Mouse (Mus musculus): Measurements from ENCODE around the gene Lrfn4.
"Not testable (repeated sequence)": the region's sequence is repeated elsewhere in the genome, so short reads cannot be mapped to it uniquely, and the experiment has no call there.

Lrfn4 gene

DNA sequence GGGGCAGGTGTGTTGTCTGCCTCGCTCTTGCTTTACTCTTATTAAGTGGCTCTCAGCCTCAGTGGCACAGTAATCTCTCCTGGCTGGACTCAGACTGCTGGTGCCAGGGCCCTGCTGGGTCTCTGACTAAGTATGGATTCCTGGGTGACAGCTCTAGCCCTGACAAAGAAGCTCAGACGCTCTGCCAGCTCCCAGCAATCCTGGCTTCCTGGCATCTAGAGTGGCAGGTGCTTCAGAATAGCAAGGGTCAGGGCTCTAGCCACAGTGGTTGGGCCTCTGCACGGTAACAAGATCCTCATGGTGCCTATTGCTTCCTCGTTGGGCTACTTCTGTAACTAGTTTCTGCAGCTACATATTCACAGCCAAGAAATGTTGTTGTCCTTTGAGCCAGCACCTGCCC lies 5.4 kb downstream of the Lrfn4 start:
- no peak for DNase-seq

DNA sequence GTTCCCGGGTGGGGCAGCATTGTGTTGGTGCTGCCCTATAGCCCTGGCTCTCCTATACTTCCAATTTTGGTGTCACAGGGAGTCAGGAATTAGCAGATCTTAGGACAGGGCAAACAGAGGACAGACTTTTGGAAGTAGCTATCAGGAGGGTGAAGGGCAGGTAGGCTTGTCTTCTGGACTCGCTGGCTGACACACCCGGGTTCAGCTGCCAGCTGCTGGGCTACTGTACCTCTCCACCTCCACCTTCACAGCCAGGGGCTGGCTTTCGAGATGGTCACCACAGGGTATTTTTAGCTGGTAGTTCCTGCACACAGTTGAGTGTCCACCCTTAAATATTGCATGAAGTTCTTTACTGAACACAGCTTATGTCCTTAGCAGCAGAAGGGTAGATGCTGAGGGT lies 7.0 kb downstream of the Lrfn4 start:
- no peak for DNase-seq

DNA sequence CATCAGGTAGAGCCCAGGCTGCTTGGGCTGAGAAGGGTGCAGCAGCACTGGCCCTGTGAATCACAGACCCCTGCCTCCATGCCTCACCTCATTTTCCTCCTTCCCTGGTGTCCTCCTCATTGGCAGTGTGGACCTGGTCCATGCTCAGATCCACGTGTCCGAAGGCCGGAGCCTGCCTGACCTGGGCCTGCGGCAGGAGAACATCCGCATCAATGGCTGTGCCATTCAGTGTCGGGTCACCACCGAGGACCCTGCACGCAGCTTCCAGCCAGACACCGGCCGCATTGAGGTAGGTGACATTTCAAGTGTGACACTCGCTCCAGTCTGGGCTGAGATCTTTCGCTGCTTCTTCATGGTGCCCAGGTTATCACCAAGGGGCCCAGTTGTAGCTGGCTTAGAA lies 8.1 kb downstream of the Lrfn4 start:
- DNase-seq, result no peak

DNA sequence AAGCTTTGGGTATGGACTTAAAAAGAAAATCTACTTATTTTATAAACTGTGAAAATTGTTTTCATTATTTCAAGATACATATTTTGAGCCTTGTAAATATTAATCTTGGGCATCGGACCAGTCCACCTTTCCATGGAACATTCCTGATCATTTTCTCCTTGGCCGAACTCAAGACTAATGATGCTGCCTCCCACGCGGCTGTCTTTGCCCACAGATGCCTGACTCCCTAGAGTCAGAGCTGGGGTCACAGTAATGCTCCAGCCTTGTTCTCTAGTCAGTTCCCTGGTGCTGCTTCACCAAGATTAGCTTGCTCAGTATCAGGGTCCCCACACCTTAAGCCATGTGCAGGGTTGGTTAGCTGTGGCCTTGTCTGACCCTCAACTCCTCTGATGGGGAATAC lies 9.8 kb downstream of the Lrfn4 start:
- no peak for DNase-seq

DNA sequence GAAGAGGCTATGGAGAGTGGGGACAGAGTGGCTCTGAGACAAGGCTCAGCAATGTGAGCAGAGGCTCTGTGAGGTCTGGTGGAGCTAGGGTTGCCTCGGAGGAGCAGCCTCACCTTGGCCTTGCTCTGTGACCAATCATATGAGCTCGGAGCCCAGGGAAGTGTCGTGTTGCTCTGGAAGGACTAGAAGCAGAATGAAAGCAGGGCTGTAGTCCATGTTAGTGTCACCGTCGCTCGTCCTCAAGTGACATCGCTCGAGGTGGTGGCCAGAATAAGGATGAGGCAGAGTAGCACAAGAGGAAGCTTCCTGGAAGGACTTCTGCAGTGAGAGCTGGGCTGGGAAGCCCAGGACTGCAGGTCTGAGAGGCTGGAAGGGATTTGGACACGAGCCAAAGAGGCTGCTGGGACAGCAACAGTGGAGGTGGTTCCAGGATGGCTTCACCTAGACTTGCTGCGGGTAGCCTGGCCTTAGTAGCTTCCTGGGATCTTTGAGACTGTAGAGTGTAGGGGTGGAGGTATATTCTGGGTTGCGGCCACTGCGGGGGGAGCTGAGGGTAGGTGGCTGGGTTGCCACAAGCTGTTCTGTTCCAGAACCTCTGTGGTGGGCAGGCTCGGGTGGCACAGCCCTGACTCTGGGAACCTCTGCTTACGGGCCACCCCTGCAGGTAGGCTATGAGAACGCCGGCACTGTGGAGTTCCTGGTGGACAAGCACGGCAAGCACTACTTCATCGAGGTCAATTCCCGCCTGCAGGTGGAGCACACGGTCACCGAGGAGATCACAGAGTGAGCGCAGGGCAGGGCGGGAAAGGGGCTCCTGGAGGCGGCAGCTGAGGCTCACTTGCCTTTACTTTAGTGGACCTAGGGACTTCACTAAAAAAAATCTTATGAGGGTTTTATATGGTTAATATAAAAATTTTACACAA lies 11.4 kb downstream of the Lrfn4 start:
- DNase-seq, result peak; percentile 48 to 52

DNA sequence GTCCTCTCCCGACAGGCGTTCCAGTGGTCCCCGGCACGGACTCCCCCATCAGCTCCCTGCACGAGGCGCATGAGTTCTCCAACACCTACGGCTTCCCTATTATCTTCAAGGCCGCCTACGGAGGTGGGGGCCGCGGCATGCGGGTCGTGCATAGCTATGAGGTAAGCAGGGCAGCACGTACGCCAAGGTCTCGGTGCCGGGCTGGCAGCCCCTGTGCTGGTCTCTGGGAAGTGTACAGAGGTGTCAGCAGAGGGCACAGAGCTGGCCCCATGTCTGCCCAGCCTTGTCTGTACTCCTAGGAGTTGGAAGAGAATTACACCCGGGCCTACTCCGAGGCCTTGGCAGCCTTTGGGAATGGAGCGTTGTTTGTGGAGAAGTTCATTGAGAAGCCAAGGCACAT lies 13.0 kb downstream of the Lrfn4 start:
- DNase-seq, result no peak

DNA sequence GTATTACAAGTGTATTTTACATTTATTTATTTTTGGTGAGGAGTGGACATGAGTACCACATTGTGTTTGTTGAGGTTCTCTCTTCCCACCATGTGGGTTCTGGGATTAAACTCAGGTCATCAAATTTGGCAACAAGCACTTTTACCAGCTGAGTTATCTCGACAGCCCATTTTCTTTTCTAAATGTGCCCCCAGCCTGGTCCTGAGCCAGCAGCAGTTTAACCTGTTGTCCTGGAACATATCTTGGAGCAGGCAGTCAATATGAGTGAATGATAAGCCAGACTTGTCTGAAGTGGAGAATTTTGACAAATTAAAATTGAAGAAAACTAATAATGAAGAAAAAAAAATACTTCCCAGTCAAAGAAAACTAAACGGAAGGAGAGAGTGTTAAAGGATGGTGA lies 19.4 kb downstream of the Lrfn4 start:
- DNase-seq, result no peak

DNA sequence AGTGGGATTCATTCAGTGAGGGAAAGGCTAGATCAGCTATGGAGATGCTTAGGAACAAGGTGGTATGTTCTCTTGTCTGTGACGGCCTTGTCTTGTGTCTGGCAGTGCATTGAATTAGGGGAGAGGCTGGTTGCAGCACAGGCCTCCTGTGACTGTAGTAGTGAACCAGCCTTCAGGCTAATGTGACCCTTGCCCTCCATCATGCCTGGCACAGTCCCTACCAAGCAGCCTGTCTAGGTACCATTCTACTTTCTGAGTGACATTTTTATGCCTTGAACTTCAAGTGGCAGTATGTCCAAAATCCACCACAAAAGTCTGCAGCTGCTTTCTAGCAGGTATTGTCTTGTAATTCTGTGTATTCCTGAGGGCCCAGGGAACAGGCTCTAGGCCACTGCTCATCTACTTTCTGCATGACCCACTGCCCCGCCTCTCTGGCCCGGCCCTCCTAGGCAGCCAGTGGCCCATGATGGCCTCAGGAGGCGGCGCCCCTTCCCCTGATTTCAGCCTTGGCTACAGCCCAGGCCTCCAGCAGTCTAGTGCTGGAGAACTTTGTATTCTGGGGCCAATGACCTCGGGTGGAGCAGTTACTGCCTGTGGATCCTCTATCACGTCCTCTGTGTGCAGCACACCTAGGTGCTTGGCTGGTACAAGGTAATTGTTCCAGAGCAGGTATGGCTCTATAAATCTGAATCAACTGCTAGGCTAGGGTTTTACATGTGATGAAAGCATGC lies 21.5 kb downstream of the Lrfn4 start:
- no peak for DNase-seq

DNA sequence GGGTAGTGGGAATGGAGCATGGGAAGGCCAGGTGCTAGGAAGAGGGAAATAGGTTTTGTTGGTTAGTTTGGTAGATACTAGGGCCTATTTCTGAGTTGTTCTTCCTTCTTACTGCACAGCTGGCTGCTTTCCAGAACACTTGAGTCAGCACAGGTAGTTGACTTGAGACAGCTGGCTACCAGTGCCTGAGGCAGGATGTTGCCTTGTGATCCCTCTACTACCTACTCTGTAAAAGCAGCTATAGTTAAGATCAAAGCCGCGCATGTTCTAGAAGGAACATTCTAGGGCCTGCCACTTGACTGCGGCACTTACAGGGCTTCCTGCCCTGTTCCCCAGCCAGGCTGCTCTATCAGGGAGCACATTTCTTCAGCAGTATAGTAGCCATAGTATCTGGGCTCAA lies 25.4 kb downstream of the Lrfn4 start:
- DNase-seq, result peak; percentile 14 to 30

DNA sequence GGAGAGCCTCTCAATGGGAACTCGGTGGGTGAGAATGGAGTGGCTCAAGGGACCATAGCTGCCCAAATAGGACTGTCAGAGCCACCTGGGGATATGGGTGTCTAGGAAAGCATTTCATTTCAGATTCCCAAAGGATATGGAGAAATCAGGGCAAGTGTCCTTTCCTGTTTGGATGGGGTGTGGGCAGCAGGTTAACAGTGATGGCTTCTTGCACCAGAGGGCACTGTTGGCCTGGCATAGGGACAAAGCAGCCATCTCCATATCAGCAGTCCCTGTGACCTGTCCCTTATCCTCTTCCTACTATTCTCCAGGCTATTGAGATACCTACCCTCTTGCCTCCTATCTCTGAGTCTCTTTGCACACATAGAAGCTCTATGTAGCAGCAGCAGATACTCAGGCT lies 26.4 kb downstream of the Lrfn4 start:
- DNase-seq, result no peak

DNA sequence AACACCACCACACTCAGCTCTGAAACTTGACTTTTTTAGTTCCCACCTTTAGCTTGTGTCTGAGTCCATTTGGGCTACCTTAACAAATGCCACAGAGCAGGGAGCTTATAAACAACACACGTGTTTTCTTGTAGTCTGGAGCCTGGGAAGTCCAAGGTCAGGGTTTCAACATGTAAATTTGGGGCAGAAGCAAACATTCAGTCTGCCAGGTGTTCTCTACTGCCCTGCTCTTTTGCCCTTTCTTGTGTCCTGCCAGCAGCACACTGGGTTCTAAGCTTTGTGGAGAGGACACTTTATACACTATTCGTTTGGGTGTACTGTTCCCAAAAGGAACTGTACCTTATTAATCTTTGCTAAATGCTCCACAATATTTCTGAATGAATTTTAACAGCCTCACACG lies 27.0 kb downstream of the Lrfn4 start:
- no peak for DNase-seq

DNA sequence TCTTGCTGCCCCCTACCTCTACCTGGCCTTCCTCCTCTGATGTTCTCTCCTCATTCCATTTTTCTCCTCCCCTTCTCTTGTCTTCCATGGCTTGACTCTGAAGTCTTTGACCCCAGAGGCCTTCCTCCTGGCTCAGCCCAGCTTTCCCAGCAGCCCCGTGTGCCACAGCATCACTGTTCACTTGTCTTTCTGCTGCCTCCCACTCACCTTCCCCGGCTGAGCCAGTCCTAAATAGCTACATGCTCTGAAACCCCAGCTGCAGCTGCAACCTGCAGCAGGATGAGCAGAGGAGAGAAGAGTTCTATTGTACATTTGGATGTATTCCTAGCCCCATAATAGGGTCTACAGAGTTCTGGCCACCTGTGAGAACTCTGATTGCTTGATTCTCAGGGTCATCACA lies 28.0 kb downstream of the Lrfn4 start:
- no peak for DNase-seq

DNA sequence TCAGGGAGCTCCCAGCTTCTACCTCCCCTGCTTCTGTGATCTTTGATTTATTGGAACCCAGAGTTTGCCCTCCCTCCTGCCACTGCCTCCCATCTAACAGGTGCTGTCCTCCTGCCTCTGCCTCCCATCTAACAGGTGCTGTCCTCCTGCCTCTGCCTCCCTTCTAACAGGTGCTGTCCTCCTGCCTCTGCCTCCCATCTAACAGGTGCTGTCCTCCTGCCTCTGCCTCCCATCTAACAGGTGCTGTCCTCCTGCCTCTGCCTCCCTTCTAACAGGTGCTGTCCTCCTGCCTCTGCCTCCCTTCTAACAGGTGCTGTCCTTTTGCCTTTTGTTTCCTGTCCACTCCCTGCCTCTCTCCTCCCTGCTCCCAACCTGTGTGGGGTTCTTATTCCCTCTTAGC lies 28.7 kb downstream of the Lrfn4 start:
- not testable (repeated sequence) for DNase-seq

DNA sequence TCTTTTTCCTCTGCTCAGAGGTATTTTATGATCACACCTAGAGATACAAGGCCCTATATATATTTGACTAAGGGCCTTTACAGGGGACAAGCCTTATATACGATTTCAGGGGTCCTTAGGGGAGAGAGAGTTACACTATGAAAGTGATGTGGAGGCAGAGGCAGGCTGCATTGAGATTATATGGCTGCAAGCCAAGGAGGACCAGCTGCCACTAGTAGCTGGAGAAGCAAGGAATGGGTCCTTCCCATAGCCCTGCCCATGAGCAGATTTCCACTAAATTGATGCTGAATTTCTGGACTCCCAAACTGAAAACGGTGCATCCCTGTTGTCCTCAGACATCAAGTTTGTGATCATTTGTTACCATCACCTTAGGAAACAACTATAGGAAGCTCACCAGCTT lies 31.6 kb downstream of the Lrfn4 start:
- DNase-seq, result no peak

DNA sequence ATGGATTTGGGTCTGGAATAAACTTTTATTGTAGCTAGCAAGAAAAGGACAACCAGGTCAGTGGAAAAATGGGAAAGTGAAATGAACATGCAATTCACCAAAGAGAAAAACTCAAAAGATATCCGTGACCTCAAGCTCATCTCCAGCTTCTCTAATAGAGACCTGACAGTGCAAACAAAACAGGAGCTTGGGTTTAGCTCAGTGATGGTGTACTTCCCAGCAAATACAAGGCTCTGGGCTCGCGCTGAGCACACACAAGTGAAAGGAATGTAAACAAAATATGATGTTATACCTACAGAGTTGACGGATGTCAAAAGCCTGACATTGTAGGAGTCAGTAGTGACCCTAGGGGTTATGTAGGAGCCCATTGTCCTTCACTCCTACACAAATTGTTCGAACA lies 36.2 kb downstream of the Lrfn4 start:
- no peak for DNase-seq

DNA sequence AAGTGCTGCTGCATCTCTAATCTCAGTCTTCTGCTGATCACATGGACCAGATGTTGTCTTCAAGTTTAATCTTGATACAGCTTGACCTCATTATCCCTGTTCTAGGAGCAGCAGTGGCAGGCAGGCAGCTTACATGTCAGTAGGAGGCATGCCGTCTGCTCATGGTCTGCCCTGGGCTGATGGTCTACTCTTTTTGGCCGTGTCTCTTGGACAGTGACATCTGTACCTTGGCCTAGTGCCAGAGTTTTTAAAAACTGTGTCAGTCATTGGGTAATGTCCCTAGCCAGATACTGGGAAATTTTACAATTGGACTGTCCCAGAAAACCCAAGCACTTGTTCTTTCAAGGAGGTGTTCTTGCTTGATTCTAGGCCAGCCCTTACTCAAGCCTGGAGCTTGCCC lies 36.7 kb downstream of the Lrfn4 start:
- DNase-seq, result no peak

DNA sequence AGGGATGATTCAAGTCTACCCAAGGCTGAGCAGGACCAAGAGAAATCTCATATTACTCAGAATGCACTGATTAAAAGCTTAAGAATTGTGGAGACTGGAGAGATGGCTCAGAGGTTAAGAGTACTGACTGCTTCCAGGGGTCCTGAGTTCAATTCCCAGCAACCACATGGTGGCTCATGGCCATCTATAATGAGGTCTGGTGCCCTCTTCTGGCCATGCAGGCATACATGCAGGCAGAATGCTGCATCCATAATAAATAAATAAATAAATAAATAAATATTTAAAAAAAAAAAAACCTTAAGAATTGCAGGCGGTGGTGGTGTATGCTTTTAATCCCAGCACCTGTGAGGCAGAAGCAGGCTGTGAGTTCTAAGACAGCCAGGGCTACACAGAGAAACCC lies 42.2 kb downstream of the Lrfn4 start:
- DNase-seq, result no peak

DNA sequence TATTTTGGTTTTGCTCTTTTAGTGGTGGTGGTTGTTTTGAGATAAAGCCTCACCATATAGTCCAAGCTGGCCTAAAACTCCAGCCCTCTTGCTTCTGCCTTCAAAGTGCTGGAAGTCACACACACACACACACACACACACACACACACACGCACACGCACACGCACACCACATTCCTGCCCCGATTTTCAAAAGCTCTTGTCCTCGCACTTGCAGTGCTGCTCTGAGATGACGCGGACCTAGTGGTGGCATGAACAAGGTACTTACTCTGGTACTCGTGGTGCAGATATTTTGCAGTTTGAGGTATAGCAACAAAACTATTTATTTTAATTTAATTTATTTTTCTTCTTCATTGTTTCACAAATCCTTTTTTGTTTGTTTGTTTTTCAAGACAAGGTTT lies 43.0 kb downstream of the Lrfn4 start:
- DNase-seq, result no peak

DNA sequence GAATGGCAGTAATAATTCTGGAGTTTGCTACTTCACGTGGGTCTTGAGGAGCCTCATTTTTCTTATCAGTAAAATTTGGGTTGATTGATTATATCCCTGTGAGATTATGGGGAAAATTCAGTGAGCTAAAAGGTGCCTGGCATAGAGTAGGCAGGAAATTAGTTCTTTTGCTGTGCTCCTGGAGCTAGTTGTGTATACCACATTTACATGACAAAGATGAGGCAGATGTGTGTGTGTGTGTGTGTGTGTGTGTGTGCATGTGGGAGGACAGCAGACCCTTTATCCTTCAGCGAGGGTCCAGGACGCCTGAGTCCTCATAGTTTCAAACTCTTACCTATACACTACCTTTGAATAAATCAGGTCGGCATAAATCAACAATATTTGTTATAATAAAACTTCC lies 43.4 kb downstream of the Lrfn4 start:
- no peak for DNase-seq

DNA sequence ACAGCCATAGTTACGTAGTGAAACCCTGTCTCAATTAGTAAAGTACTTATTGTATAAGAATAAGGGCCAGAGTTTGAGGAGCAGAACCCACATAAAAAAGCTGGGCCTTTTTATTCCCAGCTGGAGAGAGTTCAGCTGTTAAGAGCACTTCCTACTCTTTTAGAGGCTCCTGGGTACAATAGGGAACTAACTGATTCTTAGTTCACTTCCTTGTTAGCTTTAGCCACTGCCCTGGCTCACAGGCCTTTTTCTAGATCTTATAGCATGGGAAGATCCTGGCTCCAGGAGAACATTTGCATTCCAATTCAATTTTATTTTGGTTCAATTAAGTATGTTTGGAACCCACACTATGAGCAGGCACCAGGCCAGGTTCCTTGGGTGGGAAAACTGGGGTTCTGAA lies 43.8 kb downstream of the Lrfn4 start:
- no peak for DNase-seq

DNA sequence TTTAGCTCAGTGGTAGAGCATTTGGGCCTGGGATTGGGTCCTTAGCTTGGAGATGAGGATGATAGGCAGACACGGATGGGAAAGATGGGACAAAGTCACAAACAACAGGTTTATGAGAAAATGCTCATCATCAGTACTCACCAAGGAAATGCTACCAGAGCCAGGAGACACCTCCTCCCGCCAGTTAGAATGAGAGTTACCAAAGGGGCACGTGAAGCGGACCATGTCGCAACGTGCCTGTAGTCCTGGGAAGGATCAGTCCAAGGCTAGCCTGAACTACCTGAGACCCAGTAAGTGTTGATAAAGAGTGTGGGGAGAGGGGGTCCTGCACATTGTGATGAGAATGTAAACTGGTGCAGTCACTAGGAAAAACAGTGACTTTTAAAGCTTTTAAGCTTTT lies 44.7 kb downstream of the Lrfn4 start:
- no peak for DNase-seq

DNA sequence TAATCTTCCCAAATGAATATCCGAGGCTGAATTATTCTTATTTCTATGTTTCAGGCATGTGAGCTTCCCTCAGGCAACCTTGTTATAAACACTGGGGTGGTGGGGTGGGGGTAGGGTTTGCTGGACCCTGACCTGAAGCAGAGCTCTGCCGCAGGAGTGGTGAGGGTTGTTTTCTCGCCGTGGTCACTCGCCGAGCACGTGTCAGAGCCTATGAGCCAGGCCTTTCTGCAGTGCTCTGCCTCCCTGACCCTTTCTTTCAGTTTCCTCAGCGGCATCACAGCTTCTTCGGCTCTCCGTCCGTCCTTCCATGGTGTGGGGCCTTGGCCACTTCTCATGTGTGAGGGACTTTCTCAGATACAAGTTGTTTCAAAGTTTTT lies 45.2 kb downstream of the Lrfn4 start:
- no peak for DNase-seq

DNA sequence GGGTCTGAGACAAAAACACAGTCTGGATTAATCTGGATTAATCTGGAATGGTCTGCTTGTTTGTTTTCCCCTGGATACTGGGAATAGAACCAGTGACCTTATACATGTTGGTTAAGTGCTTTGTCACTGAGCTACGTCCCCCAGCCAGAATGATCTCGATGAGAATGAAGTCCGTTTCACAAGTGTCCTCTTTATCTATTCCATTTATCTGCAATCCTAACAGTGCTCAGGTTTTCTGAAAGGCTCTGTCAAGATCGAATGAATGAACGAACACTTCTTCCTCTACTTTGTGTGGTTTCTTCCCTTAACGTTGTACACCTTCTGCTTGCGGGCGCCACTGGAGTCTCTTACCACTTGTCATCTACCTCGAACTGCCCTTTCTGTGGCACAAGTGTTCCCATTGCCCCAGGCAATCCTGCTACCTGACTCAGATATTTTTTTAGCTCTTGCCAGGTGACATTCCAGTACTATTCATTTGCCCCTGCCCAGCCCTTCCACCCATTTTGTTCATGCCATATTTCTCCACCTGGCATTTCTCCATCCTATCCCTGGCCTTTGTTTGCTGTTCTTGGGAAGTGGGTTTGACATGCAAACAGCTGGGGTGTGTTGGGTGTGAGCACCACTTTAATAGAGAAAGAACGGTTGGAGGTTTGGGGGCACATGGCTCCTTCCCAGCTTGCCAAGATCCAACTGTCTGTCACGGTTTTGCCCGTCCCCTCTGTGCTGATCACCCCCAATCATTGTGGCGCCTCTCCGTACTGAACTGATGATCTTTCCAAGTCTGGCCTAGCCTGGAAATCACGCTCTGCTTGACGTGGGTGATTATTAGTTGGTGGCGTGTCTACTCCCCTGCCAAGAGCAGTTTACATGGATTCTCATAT lies 45.9 kb downstream of the Lrfn4 start:
- DNase-seq, result no peak

Data from thymus, postnatal 36 days (tissue).